Mouse (Mus musculus) left cerebral cortex, adult 8-10 months (tissue): ENCODE measurements around the gene Ints6. TPM values are rescaled to one million over a fixed set of nuclear protein-coding genes. Genes with fewer than 3 reads are reported as not detected.
"Not testable (repeated sequence)": the region's sequence is repeated elsewhere in the genome, so short reads cannot be mapped to it uniquely, and the experiment has no call there.

Source experiments
- DNase-seq, 2 experiments: peaks; one replicate each; pipeline ENCODE4 v3.0.0; 2022; ENCODE audit warnings: low spot score in 2 of 2
- total RNA-seq, 4 experiments: library from RNA; stranded (reverse); gene quantifications; 2 replicates each; pipeline ENCODE4 v1.2.4; 2022

The Ints6 gene
- total RNA-seq, 4 experiments from 2014 or later, result 31.2 to 45.7 (median 41.1) TPM

- no peak for DNase-seq
Observed at GRCm38 (mm10) chr14:62755095-62755640, 5.8 kb downstream of the Ints6 start.

GRCm38 (mm10) chr14:62751479-62751878, 9.5 kb downstream of the Ints6 start:
- DNase-seq, result no peak

GRCm38 (mm10) chr14:62735646-62736045, 25.3 kb downstream of the Ints6 start:
- DNase-seq, result no peak

- DNase-seq, result no peak
Observed at GRCm38 (mm10) chr14:62733666-62734065, 27.3 kb downstream of the Ints6 start.

GRCm38 (mm10) chr14:62731902-62732301, 29.1 kb downstream of the Ints6 start:
- DNase-seq, result no peak

- DNase-seq, result no peak
Observed at GRCm38 (mm10) chr14:62724560-62724959, 36.4 kb downstream of the Ints6 start.

GRCm38 (mm10) chr14:62721625-62722024, 39.3 kb downstream of the Ints6 start:
- no peak for DNase-seq

- no peak for DNase-seq
Observed at GRCm38 (mm10) chr14:62718161-62718560, 42.8 kb downstream of the Ints6 start.

GRCm38 (mm10) chr14:62673646-62674045, 87.3 kb downstream of the Ints6 start:
- no peak for DNase-seq

GRCm38 (mm10) chr14:62664976-62665673, 95.8 kb downstream of the Ints6 start:
- DNase-seq, result no peak

- no peak for DNase-seq
Observed at GRCm38 (mm10) chr14:62663367-62663766, 97.6 kb downstream of the Ints6 start, which contains the start of gene Serpine3. Serpine3 (plus strand) TSS chr14:62663667.

GRCm38 (mm10) chr14:62662381-62662780, 98.6 kb downstream of the Ints6 start:
- DNase-seq, result no peak

- no peak for DNase-seq
Observed at GRCm38 (mm10) chr14:62657469-62657868, 103.5 kb downstream of the Ints6 start.

- DNase-seq, result no peak
Observed at GRCm38 (mm10) chr14:62655996-62656395, 105.0 kb downstream of the Ints6 start.

GRCm38 (mm10) chr14:62651771-62652170, 109.2 kb downstream of the Ints6 start:
- DNase-seq, result no peak

- DNase-seq, result no peak
Observed at GRCm38 (mm10) chr14:62650376-62650775, 110.6 kb downstream of the Ints6 start.

GRCm38 (mm10) chr14:62648405-62648804, 112.6 kb downstream of the Ints6 start:
- no peak for DNase-seq

GRCm38 (mm10) chr14:62642368-62642767, 118.6 kb downstream of the Ints6 start:
- DNase-seq, result not testable (repeated sequence)

GRCm38 (mm10) chr14:62640396-62640795, 120.6 kb downstream of the Ints6 start:
- no peak for DNase-seq

GRCm38 (mm10) chr14:62639551-62639950, 121.4 kb downstream of the Ints6 start:
- no peak for DNase-seq

- no peak for DNase-seq
Observed at GRCm38 (mm10) chr14:62639111-62639510, 121.9 kb downstream of the Ints6 start.

GRCm38 (mm10) chr14:62638345-62638702, 122.6 kb downstream of the Ints6 start:
- no peak for DNase-seq
